Mouse (Mus musculus): ENCODE measurements around the gene Tlr11.

Gene Tlr11

DNA sequence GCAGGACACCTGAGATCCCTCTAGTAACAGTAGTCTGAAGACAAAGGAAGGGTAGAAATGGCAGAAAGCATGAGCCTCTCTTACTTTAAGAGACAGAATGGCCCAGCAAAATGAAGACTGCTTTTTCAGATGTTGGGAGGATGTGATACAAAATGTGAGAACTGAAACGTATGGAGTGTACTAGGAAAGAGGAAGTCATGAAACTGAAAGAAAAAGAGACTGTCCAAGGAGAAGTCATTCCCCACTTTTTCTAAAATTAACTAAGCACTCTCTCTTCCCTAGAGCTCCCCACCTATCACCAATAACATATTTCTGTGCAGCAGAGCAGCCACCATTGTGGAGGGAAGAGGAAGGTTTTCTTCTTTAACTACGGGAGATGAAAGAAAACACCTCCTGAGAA lies at the start of gene Tlr11:
Tlr11 (plus strand) TSS at position 322 of the 400 bp plus-strand sequence.
- in situ Hi-C loops (cut with MboI; ENCODE audit: low sequenced_read_pairs) = no loop called here

DNA sequence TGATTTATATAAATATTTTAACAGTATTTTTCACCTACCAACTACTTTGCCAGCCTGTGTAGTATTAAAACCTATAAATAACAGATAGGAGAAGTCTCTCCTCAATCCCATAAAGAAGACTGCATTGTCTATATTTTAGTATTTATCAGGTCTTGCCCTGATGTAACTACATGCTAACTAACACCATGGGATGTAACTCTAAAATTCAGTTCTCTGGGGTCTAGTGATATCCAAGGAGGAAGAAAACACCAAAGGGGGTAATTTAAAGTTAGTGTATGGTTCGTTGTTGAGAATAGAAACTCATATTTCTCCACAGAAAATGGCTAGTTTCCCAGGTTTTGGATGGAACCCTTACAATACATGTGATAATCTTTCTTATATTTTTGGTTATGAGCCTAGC lies 31.1 kb upstream of the Tlr11 start, which contains the start of gene Olfr734:
Olfr734 (minus strand) TSS at position 101 of the 400 bp plus-strand sequence.
- in situ Hi-C loops (cut with MboI; ENCODE audit: low sequenced_read_pairs) = no loop called here

DNA sequence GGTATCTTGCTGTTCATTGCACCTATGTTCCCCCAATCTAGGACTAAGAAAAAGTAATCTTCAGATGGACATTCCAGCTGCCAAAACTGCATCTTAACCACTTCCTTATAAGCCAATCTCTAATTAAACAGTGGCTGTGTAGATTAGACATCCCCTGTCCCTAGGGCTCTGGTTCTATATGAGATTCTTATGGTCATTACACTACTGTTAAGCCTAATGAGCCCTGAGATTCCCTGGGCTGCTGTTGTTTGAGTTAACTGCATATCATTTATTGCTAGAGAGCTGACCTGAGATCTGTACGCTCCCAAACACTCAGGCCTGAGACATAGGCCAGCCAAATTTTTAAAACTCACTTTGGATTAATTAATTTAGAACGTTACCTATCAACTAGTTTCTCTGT lies 8.9 kb upstream of the Tlr11 start, which contains the start of gene Olfr735:
Olfr735 (minus strand) TSS at position 77 of the 400 bp plus-strand sequence.
- in situ Hi-C loops (cut with MboI; ENCODE audit: low sequenced_read_pairs) = no loop called here

DNA sequence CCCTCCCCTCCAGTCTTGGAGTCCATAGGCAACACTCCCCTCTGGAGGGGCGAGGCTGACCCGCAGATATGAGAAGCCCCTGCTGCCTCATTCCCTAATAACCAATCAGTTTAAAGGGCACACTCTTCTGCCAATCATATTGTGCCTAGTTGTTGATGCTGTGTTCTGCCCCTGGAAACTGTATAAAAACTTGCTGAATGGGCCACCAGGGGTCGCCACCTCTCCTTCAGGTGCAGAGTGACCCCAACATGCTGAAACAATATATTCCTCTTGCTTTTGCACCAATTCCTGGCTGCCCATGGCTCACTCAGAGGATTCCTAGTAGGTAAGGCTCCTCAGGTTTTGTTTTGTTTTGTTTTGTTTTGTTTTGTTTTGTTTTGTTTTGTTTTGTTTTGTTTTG lies 5.3 kb upstream of the Tlr11 start:
- in situ Hi-C loops (cut with MboI; ENCODE audit: low sequenced_read_pairs) = no loop called here

DNA sequence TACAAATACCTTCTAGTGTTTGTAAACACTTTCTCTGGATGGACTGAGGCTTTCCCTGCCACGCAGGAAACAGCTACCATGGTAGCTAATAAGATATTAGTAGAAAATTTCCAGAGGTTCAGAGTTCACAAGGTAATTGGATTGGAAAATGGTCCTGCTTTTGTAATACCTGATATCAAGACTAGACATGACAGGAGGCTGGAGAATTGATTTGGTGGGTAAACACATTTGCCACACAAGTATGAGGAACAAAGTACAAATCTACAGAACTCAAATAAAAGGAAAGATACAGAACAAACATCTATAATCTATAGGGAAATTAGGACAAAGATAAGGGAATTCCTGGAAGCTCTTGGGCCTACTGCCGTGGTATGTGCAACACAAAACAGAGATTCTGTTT lies 989 bp upstream of the Tlr11 start:
- in situ Hi-C loops (cut with MboI; ENCODE audit: low sequenced_read_pairs) = no loop called here

DNA sequence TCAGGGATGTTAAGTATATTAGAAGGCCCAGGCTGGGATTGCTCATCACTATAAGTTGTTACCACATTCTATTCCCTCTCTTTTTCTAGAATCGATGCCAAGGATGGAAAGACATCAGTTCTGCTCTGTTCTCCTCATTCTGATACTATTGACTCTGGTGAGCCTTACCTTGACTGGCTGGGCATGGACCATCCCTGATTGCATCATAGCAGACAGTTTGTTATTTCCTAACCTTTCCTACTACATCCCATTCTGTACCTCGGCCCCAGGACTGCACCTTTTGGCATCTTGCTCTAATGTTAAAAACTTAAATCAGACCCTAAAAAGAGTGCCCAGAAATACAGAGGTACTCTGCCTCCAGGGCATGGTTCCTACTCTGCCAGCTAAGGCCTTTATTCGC lies 2.8 kb downstream of the Tlr11 start:
- in situ Hi-C loops (cut with MboI; ENCODE audit: low sequenced_read_pairs) = no loop called here

DNA sequence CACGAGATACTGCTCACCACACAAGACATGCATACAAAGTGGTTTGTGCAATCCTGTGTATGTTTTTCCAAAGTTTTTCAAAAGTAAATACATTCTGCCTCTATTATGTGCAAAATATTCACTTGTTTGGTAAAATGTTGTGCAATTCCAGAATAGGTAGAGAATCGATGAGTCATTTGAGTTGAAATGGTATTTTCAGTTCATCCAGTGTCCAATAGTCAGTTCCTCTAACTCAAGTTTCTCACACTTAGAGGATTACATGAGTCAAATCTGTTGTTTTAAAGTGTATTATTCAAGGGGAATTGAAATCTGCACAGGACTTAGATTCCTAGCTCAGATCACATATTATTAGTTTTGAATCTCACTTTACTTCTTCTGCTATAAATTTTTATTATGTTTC lies 5.8 kb downstream of the Tlr11 start:
- in situ Hi-C loops (cut with MboI; ENCODE audit: low sequenced_read_pairs) = no loop called here

DNA sequence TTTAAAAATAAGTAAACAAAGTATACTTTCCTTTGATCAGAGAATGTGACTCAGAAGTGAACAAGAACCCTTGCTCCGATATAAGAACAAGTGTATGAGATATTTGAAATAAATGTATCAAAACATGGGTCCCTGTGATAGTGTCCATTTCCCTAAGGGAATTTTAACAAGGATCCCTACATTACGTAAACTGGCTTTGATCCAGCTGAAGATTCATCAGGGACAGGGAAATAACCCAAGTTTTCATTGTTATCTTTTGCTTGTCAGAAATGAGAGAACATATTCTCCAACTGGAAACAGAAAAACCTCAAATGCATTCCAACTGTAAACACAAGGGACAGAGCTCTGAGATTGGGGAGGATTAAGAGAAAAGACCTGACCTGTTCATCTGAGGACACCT lies 23.1 kb downstream of the Tlr11 start, which contains the start of gene Olfr736:
Olfr736 (plus strand) TSS at position 301 of the 400 bp plus-strand sequence.
- in situ Hi-C loops (cut with MboI; ENCODE audit: low sequenced_read_pairs) = no loop called here

DNA sequence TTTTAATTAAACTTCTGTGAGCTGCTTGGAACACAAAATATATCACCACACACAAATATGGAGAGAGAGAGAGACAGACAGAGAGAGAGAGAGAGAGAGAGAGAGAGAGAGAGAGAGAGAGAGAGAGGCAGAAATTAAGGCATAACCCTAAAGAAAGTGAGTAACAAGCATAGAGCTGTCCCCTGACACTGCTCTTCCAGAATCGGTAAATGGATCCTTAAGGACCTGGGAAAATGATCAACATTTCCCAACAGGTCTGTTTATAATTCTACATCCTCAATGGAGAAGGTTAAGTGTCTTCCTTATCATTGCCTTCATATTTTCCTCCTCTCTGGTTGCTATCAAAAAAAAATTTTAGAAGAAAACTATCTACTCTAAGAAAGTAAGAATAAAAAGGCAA lies 49.6 kb downstream of the Tlr11 start, which contains the start of gene Olfr738:
Olfr738 (plus strand) TSS at position 301 of the 400 bp plus-strand sequence.
- in situ Hi-C loops (cut with MboI; ENCODE audit: low sequenced_read_pairs) = no loop called here

Data from CH12F3 (cell line).